Mouse (Mus musculus) embryonic facial prominence, embryonic 14.5 days (tissue): ENCODE results near the gene Sez6. TPM values are rescaled to one million over a fixed set of nuclear protein-coding genes. Genes with fewer than 3 reads are reported as not detected.

Source experiments
- ATAC-seq: fragments of 200-750 bp; cut with Nextera tagmentation; 2 replicates; pipeline ENCODE4 v1.8.0; 2017; ENCODE audit warnings: low read depth, moderate number of reproducible peaks, moderate TSS enrichment
- DNase-seq: peaks from one replicate; pipeline ENCODE4 v3.0.0-alpha.2; 2015; ENCODE audit warnings: low spot score
- H3K27ac ChIP-seq: fragments of 300-500 bp; sonication (generic); replicated peaks from 2 replicates; pipeline ENCODE4 v1.5.1; 2014; ENCODE audit warnings: low read depth, mild to moderate bottlenecking, low read length, moderate library complexity
- H3K27me3 ChIP-seq: fragments of 300-500 bp; sonication (generic); replicated peaks from 2 replicates; pipeline ENCODE4 v1.6.1; 2014; ENCODE audit warnings: low read length; ENCODE audit not compliant: control insufficient read depth, insufficient read depth
- H3K36me3 ChIP-seq: fragments of 300-500 bp; sonication (generic); 2 replicates; pipeline ENCODE4 v1.6.1; 2014; ENCODE audit warnings: low read length, mixed read lengths; ENCODE audit not compliant: control insufficient read depth, insufficient read depth
- H3K4me1 ChIP-seq: fragments of 300-500 bp; sonication (generic); 2 replicates; pipeline ENCODE4 v1.6.1; 2014; ENCODE audit warnings: antibody characterized with exemption, low read length; ENCODE audit not compliant: control insufficient read depth, insufficient read depth
- H3K4me2 ChIP-seq: fragments of 300-500 bp; sonication (generic); 2 replicates; pipeline ENCODE4 v1.6.1; 2014; ENCODE audit warnings: low read depth, mild to moderate bottlenecking, low read length, moderate library complexity, mixed read lengths
- H3K4me3 ChIP-seq: fragments of 300-500 bp; sonication (generic); 2 replicates; pipeline ENCODE4 v1.5.1; 2014; ENCODE audit warnings: low read depth, mild to moderate bottlenecking, low read length
- H3K9ac ChIP-seq: fragments of 300-500 bp; sonication (generic); 2 replicates; pipeline ENCODE4 v1.6.1; 2014; ENCODE audit warnings: low read depth, mild to moderate bottlenecking, low read length, moderate library complexity, mixed read lengths
- H3K9me3 ChIP-seq: fragments of 300-500 bp; sonication (generic); 2 replicates; pipeline ENCODE4 v1.6.1; 2016; ENCODE audit warnings: low read length; ENCODE audit not compliant: control insufficient read depth
- WGBS: fragments of 180-500 bp; shearing (Covaris S2); extraction: QIAGEN DNeasy Blood & Tissue Kit; methylation state at CpG from one replicate; pipeline ENCODE4 v1.1.7; 2014; 5-methylcytosine and 5-hydroxymethylcytosine counted together
- polyA plus RNA-seq: library from polyadenylated mRNA; unstranded; fragments of >200 nt; fragmentation: Nextera tagmentation; extraction: Ambion mirVana; gene quantifications from 2 replicates; pipeline ENCODE4 v1.2.1, GENCODE M21; 2014

Gene Sez6
- polyA plus RNA-seq: 1.4 and 1.8 TPM in 2 replicates

- WGBS: under 1% methylated on average over 30 of the region's 94 CpGs
- Histone ChIP-seq H3K4me2 (peak within 1 kb of the TSS; percentile 100), H3K27ac (no peak within 1 kb of the TSS), H3K27me3 (peaks cover 55% of the 10 kb centered on the region), H3K9ac (no peak within 1 kb of the TSS), H3K4me1 (peaks cover 11% of the 10 kb centered on the region; the same call in 1 of the 2 replicates), H3K9me3 (no peaks in the 10 kb centered on the region), H3K4me3 (peak within 1 kb of the TSS; percentile 55), H3K36me3 (no peaks in the 10 kb centered on the region)
- DNase-seq (peak; percentile 83), ATAC-seq (peak; percentile 89)
Observed at GRCm38 (mm10) chr11:77930751-77931540, at the start of gene Sez6. Sez6 (plus strand) TSS chr11:77930800.

- Histone ChIP-seq H3K9ac (no peak overlapping the region), H3K36me3 (no peaks in the 10 kb centered on the region), H3K27me3 (no peaks in the 10 kb centered on the region), H3K27ac (no peak overlapping the region), H3K4me1 (peaks cover 32% of the 10 kb centered on the region), H3K4me3 (no peak overlapping the region), H3K4me2 (no peak overlapping the region), H3K9me3 (no peaks in the 10 kb centered on the region)
- DNase-seq (no peak), ATAC-seq (no peak)
- WGBS: 33% methylated on average over 10 of the region's 10 CpGs
Observed at GRCm38 (mm10) chr11:77884524-77885245, 45.9 kb upstream of the Sez6 start.

GRCm38 (mm10) chr11:77885246-77885575 is 45.4 kb upstream of the Sez6 start:
- Histone ChIP-seq H3K27ac (no peak overlapping the region), H3K4me1 (peaks cover 32% of the 10 kb centered on the region), H3K27me3 (no peaks in the 10 kb centered on the region), H3K4me3 (no peak overlapping the region), H3K9me3 (no peaks in the 10 kb centered on the region), H3K36me3 (no peaks in the 10 kb centered on the region), H3K9ac (no peak overlapping the region), H3K4me2 (no peak overlapping the region)
- peak; percentile 58 for ATAC-seq
- 19% methylated on average over 8 of the region's 8 CpGs for WGBS
- DNase-seq: no peak

GRCm38 (mm10) chr11:77887373-77887960 is 43.1 kb upstream of the Sez6 start:
- Histone ChIP-seq H3K36me3 (no peaks in the 10 kb centered on the region), H3K27me3 (no peaks in the 10 kb centered on the region; the same call in 1 of the 2 replicates), H3K4me3 (no peak overlapping the region), H3K27ac (no peak overlapping the region), H3K9ac (no peak overlapping the region), H3K4me1 (peaks cover 32% of the 10 kb centered on the region), H3K9me3 (no peaks in the 10 kb centered on the region), H3K4me2 (no peak overlapping the region)
- ATAC-seq (peak; percentile 70; the same call in 1 of the 2 replicates), DNase-seq (peak; percentile 77)
- 18% methylated on average over 17 of the region's 17 CpGs for WGBS

- Histone ChIP-seq H3K4me2 (no peak overlapping the region), H3K27me3 (no peaks in the 10 kb centered on the region; the same call in 1 of the 2 replicates), H3K4me1 (peaks cover 44% of the 10 kb centered on the region), H3K4me3 (no peak overlapping the region), H3K27ac (no peak overlapping the region), H3K9me3 (no peaks in the 10 kb centered on the region), H3K36me3 (no peaks in the 10 kb centered on the region), H3K9ac (no peak overlapping the region)
- DNase-seq (no peak), ATAC-seq (no peak)
- 78% methylated on average over 5 of the region's 5 CpGs for WGBS
Observed at GRCm38 (mm10) chr11:77888846-77889245, 41.8 kb upstream of the Sez6 start.

- Histone ChIP-seq H3K36me3 (no peaks in the 10 kb centered on the region), H3K9ac (no peak overlapping the region), H3K4me2 (no peak overlapping the region), H3K27ac (no peak overlapping the region), H3K27me3 (no peaks in the 10 kb centered on the region; the same call in 1 of the 2 replicates), H3K4me3 (no peak overlapping the region), H3K9me3 (no peaks in the 10 kb centered on the region), H3K4me1 (peaks cover 47% of the 10 kb centered on the region)
- 10% methylated on average over 1 of the region's 2 CpGs for WGBS
- DNase-seq: no peak
- no peak for ATAC-seq
Observed at GRCm38 (mm10) chr11:77889484-77889883, 41.1 kb upstream of the Sez6 start.

- Histone ChIP-seq H3K9me3 (no peaks in the 10 kb centered on the region), H3K27me3 (peaks cover 11% of the 10 kb centered on the region; the same call in 1 of the 2 replicates), H3K9ac (no peak overlapping the region), H3K36me3 (no peaks in the 10 kb centered on the region), H3K4me1 (peaks cover 36% of the 10 kb centered on the region), H3K4me2 (no peak overlapping the region), H3K27ac (no peak overlapping the region), H3K4me3 (no peak overlapping the region)
- no peak for ATAC-seq
- 67% methylated on average over 2 of the region's 2 CpGs for WGBS
- DNase-seq: no peak
Observed at GRCm38 (mm10) chr11:77890648-77891258, 39.8 kb upstream of the Sez6 start.

- Histone ChIP-seq H3K27me3 (peaks cover 32% of the 10 kb centered on the region), H3K36me3 (no peaks in the 10 kb centered on the region), H3K4me2 (no peak overlapping the region), H3K4me3 (no peak overlapping the region), H3K9me3 (no peaks in the 10 kb centered on the region), H3K9ac (no peak overlapping the region), H3K4me1 (peaks cover 37% of the 10 kb centered on the region), H3K27ac (no peak overlapping the region)
- DNase-seq: no peak
- 16% methylated on average over 5 of the region's 5 CpGs for WGBS
- ATAC-seq: peak; percentile 8; the same call in 1 of the 2 replicates
Observed at GRCm38 (mm10) chr11:77892883-77893282, 37.7 kb upstream of the Sez6 start.
